Mouse (Mus musculus) telencephalon, adult 2 months (tissue): Measurements from ENCODE around the gene Zfp64.

Experiments
- DNase-seq: peaks from one replicate; pipeline ENCODE4 v3.0.0-alpha.2; 2011; ENCODE audit warnings: low read depth, low spot score

The Zfp64 gene

GRCm38 (mm10) chr2:168948506-168948905 lies 6.9 kb downstream of the Zfp64 start:
- no peak for DNase-seq

GRCm38 (mm10) chr2:168947663-168948062 lies 7.7 kb downstream of the Zfp64 start:
- no peak for DNase-seq

- DNase-seq, result no peak
Observed at GRCm38 (mm10) chr2:168944011-168944410, 11.4 kb downstream of the Zfp64 start.

DNA sequence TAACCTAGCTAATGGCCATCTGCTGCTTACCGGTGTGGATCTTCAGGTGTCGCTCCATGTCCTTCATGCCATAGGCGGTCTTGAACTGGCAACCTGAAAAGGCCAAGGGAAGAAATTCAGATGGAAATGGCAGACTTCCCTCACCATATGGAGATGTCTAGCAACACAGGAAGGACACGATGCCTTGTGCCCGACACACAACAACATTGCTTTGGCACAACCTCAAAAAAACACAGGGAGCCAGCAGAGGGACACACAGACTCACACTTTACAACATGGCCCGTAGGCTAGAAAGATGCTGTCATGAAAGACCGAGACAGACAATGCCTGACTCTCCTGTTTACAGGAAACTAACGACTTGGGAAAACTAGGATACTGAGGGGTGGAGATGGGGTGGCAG lies 15.4 kb downstream of the Zfp64 start:
- DNase-seq, result no peak

DNA sequence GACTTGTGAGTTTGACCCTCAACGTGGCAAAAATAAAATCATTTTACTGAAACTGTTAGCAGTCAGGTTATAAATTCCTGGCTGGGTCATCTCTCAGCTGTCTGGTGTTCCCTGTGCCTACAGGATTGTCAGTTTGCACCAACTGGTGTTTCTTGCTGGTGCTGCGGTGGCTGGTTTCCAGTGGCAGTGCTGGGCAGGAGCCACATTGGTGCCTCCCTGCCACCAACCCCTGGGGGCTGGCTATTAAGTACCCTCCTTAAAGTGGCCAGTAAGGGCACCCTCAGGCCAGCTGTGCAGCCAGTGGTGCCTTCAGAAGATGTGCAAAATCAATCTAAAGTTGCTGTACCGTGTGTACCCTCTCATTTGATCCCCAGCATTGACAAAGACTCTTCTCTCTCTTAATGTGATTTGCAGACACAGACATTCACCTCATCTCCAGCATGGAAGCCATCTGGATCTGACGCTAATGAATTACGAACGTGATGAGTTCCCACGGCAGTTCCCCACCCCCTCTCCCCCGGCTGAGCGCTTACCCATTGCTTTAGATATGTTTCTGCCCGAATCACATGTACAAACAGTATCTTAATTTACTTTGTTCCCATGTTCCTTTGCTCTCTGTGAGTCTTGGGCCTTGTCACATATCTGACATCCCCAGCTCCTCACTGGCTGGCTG lies 16.0 kb downstream of the Zfp64 start:
- no peak for DNase-seq

- no peak for DNase-seq
Observed at GRCm38 (mm10) chr2:168936896-168937295, 18.5 kb downstream of the Zfp64 start.

- no peak for DNase-seq
Observed at GRCm38 (mm10) chr2:168935165-168935564, 20.2 kb downstream of the Zfp64 start.

DNA sequence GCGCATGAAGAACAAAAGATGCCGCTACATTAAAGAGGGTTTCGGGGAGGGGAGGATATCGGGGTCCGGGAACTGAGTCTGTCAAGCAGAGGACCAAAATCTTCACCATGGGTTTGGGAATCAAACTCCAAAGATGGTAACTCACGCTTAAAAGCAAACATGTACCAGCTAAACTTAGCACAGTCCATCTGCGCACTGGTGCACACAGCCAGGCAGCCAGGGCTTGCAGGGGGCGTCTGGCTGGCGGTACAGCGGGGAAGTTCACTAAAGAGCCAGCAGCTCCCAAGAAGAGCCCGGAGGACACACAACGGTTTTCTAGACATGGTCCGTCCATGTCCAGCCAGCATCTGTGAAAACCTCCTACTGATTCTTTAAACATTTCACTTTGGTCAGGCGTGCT lies 23.7 kb downstream of the Zfp64 start:
- peak; percentile 53 for DNase-seq

DNA sequence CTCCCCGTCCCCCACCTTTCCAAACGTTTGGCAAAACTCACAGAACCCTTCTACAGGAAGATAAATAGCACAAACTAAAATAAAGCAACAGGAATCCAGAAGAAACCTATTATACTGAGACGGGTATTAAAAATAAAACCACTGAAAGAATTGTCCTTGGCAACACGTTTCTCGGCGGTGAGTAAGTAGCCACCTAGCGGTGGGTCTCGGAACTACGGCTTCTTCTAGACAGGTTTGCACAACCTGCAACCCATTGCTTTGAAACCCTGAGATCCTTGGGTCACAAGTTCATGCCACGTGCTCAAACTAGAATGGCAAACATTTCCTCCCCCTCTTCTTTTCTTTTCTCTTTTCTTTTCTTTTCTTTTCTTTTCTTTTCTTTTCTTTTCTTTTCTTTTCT lies 25.7 kb downstream of the Zfp64 start:
- peak; percentile 48 for DNase-seq

- no peak for DNase-seq
Observed at GRCm38 (mm10) chr2:168927401-168927800, 28.0 kb downstream of the Zfp64 start.

DNA sequence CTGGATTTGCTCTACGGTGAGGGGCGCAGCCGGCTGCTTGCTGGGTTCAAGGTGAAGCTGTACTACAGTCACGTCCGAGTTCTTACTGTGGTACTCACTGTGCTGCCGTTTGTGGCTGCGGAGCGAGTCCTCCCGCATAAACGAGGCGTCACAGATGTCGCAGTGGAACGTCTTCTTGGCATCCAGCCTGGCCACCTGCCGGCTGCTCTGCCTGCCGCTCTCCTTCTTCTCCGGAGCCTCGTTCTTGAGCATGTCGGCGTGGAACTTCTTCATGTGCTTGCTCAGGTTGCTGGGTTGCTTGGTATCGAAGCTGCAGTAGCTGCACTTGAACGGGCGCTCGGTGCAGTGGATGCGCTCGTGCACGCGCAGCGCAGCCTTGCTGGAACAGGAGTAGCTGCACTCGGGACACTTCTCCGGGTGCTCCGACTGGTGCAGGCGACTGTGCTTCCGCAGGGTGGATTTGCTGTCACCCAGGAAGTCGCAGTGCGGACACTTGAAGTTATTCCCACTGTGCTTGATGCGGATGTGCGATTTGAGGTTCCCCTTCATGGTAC lies 29.1 kb downstream of the Zfp64 start:
- peak; percentile 66 for DNase-seq

- no peak for DNase-seq
Observed at GRCm38 (mm10) chr2:168923706-168924105, 31.7 kb downstream of the Zfp64 start.

DNA sequence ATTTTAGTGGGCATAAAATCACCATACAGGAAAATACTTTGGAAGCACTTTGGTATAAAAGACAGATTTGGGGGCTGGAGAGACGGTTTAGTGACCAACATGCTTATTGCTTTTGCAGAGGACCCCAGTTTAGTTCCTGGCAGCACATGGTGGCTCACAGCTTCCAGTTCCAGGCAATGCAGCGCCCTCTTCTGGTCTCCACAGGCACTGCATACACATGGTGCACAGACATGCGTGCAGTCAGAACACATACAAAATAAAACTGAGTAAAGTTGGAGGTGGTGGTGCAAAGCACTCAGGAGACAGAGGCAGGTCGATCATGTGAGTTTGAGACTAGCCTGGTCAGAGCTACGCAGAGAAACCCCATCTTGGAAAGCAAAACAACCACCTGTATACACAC lies 32.9 kb downstream of the Zfp64 start:
- no peak for DNase-seq

DNA sequence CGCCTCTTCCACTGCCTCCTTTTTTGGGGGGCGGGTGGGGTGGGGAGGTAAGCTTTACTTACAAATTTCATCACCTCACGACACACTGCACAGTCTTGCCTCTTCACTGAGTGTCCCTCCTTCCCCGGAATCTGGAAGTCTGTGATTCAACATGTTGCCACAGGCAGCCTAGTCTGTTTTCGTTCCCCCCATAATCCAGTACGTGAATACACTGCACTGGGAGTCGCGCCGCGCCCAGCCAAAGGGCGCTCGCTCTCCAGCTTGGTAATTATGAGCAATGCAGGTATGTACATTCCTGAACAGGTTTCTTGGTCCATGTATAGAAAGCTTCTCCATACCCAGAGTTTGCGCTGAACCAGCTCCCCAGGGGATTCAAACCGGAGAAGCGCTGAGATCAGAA lies 35.4 kb downstream of the Zfp64 start:
- DNase-seq, result no peak

DNA sequence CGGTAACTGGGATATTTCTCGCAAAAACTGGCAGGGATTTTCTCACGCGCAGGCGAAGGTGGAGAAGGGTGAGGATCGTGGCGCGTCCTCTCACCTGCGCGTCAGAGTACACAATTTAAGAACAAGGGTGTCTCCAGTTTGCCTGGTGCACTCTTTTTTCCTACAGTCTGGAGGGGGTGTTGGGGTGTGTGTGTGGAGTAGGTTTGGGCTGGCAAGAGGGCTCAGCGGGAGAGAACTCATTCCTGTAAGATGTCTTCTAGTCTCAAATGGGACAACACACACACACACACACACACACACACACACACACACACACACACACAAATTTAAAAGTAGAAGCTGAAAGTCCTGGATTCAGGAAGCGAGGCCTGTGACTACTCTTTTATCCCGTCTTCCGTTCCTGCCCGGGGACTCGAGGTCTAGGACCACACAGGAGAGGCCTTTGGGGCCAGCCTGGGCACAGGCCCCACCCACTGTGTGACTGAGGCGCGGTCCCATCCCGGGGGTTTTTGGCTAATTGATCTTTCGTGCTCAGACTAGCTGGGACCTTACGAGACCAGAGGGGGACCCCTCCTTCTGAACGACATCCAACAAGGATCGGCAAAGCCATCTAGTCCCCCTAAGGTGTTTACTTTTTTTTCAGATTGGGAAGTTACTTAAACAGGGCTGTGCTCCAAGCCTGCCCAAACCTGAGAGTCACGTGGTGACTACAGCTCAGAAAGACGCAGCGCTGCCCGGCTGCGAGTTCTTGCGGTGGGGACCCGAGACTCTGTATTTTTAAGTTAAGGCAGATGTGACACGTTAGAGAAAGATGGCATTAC lies 42.3 kb downstream of the Zfp64 start:
- no peak for DNase-seq

DNA sequence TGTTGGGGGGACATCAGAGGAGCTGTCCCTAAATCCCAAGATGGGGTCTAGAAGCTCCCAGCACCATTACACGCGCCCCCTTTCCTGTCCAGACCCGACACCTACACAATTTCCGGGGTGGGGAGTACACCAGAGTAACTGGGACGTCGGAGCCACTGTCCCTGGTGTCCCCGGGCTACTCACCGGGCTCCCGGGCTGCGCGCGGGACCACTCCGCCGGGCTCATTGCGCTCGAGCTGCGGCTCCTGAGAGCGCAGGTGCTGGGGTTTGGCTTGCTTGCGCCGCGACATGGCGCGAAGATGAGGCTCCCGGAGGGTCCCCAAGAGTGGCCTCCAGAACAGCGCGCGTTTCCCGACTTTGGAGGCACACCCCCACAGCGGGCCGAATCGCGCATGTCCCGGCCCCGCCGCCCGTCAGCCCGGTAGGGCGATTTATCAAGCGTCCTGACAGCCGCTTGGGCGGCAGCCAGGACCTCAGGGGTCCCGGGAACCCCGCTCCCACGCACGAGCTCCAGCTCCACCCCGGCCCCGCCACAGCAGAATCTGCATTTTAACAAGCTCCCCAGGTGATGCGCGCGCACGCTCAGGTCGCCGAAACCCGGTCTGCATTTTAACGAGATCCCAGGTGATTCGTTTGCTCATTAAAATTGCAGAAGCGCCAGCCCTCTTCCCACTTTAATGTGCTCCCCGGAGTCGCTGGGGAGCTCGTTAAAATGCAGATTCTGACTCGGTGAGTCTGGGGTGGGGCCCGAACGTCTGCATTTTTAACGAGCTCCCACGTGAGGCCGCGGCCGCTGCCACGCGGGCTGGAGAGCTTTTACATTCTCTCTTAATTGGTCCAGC lies 43.1 kb downstream of the Zfp64 start:
- no peak for DNase-seq

DNA sequence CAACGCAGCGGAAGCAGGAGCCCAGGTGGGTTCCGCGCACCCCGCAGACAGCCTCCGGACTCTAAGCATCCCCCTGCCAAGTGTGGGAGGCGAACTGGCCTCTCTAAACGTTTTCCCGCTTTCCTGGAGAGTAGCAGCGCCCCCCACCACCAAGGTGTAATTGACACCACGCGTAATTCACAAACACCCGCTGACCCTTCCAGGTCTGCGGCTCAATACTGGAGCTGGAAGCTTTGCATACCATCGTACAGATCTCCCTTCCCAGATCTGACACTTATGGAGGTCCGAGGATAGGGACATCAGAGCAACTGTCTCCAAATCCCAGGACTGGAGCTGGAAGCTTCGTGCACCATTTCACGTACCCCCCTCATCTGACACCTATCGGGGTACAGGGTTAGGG lies 43.9 kb downstream of the Zfp64 start:
- DNase-seq, result no peak

DNA sequence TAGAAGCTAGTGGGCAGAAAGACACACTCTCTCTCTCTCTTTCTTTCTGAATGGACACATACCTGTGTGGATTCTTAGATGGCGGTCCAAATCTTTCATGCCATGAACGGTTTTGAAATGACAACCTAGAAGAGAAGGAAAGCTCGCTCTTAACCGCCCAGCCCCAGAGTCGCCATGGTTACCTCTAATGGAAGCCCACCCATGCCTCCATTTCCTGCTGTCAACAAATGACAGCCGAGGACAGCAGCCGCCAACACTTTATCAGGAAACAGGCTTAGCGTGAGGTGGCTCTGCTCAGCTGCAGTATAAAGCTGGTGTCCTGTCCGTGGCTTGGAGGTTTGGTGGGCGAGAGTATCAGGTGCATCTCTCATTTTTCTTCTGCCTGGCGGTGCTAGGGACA lies 49.4 kb downstream of the Zfp64 start:
- DNase-seq, result no peak

GRCm38 (mm10) chr2:168904846-168905245 lies 50.5 kb downstream of the Zfp64 start:
- no peak for DNase-seq

GRCm38 (mm10) chr2:168904188-168904587 lies 51.2 kb downstream of the Zfp64 start:
- DNase-seq, result no peak

GRCm38 (mm10) chr2:168902634-168903033 lies 52.8 kb downstream of the Zfp64 start:
- DNase-seq, result no peak

GRCm38 (mm10) chr2:168897906-168898305 lies 57.5 kb downstream of the Zfp64 start:
- DNase-seq, result no peak
